Mouse (Mus musculus): Measurements from ENCODE around the gene Pdcd2l.
A peak's percentile ranks its signal among the peaks of the same experiment; 100 is the strongest.
"Not testable (repeated sequence)": the region's sequence is repeated elsewhere in the genome, so short reads cannot be mapped to it uniquely, and the experiment has no call there.

The Pdcd2l gene

GRCm38 (mm10) chr7:34208027-34208745 is 11.7 kb upstream of the Pdcd2l start:
- DNase-seq: no peak

DNA sequence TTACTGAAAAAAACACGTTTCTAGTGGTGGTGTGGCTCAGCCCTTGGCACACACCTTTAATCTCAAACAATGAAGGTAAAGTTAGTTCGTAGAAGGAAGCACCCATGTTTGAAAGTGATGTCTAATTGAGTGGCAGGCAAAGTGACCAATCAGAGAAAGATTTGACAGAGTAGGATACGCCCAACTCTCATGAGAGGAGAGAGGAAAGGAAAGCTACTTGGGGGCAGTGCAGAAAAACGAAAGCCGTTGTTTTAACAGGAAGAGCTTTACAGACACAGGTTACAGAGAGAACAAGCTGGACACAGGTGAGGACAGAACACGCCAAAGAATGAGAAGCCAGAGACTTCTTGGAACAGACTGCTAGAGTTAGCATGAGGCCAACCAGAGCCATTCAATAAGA is 9.9 kb upstream of the Pdcd2l start:
- no peak for DNase-seq

DNA sequence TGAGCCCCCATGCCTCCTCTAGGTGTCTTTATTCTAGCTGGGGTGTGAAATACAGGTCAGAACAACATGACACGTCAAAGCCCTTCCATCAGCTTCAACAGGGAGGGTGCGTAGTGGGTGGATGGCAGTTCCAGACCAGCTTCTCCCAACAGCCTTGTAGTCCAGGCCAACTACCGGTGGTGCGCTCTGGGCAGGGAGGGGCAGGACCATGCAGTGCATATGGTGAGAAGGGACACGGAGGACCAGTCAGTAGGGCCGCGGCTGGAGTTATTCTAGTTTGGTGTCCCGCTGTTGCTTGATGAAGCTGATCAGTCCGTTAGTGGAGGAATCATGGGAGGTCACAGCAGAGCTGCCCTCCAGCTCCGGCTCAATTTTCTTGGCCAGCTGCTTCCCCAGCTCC is 5.7 kb upstream of the Pdcd2l start:
- not testable (repeated sequence) for DNase-seq

DNA sequence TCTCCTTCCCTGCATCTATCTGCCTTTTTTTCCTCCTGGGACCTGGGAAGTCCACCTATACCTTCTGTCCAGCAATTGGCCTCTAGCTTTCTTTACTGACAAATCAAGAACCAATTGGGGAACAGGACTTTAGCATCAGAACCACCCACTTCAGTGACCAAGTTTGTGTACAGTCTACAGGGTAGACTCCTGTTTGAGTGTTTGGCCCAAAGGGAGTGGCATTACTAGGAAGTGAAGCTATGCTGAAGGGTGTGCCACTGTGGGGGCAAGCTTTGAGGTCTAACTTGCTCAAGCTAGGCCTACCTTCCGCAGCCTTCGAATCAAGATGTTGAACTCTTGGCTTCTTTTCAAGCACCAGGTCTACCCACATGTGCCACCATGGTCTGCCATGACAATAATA is 4.4 kb upstream of the Pdcd2l start:
- no peak for DNase-seq

- DNase-seq: no peak
Measured at GRCm38 (mm10) chr7:34198346-34198745, 1.9 kb upstream of the Pdcd2l start.

DNA sequence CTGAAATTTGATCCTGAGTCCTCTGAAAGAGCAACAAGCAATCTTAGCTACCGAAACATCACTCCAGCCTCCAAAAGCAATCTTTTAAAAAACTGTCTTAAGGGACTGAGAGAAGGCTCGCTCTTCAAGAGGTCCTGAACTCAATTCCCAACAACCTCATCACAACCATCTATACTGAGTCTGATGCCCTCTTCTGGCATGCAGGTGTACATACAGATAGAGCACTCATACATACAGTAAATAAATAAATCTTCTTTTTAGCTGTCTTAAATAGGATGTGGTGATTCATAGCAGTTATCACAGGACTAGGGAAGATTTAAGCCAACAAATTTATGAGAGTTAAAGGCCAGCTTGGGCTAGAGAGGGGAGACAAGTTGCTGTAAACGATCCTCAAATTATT is 829 bp downstream of the Pdcd2l start:
- no peak for DNase-seq

GRCm38 (mm10) chr7:34192825-34193224 is 3.6 kb downstream of the Pdcd2l start:
- DNase-seq: no peak

DNA sequence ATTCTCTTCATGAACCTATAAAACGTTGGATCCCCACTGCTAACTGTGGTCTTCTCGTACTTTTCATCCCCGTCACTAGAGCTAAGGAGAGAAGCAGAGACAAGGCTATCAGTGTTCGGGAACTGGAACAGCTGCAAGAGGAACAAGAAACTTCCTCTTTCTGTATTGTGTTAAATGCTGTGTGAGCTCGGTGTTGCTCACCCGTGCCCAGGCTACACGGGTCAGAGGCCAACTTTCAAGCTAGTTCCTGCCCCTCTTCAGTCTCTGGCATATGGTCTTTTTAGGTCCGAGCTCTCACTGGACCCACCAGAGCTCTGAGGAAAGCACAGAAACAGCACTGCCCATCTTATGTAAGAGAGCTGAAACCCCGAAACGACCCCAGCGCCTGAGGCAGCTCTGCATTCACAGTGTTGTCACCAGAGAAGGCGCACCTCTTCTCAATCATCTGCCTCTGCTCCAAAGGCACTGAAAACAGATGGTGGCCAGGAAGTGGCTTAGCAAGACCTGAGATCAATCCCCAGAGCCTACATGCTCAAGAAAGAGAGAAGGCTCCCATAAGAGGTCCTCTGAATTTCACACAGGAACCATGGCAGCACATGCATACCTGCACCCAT is 7.0 kb downstream of the Pdcd2l start:
- DNase-seq: no peak

- no peak for DNase-seq
Measured at GRCm38 (mm10) chr7:34183794-34184193, 12.7 kb downstream of the Pdcd2l start.

DNA sequence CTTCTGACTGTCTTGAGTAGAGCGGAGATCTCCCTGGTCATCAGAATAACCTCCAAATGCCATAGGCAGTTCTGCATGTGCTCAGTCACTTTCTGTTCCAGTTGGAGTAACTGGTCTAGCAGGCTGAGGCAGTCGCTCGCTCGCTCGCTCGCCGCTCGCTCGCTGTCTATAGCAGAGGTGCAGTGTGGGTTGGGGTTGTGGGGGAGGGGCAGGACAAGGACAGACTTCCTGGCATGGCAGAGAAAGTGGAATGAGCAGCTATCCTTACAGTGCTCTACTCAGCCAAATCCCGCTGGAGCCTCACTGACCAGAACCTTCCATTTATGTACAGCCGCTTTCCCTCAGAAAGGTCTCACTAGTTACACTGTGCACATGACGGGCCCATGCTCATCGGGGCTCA is 13.1 kb downstream of the Pdcd2l start:
- no peak for DNase-seq

GRCm38 (mm10) chr7:34176241-34176640 is 20.2 kb downstream of the Pdcd2l start:
- not testable (repeated sequence) for DNase-seq

GRCm38 (mm10) chr7:34172251-34172650 is 24.2 kb downstream of the Pdcd2l start:
- no peak for DNase-seq

DNA sequence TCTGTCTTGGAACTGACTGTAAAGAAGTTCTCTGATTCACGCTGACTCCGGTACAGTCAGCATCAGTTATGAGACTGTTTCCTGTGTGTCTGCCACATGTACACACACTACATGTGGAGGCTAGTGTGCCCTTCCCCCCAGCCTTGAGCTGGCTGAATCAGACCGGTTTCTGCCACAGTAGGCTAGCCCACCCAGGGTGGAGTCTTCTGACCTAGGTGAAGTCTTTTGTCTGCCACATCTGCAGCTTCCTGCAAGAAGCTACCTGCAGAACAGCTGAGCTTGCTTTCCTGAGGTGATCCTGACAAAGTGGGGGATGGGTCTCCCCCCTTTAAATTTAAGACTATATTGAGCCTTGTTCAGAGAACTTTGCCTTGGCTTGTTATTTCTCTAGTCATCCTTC is 27.0 kb downstream of the Pdcd2l start, which contains the start of gene Uba2:
Uba2 (minus strand) TSS at position 146 of the 400 bp plus-strand sequence.
- DNase-seq: no peak

- DNase-seq: peak; percentile 90
Measured at GRCm38 (mm10) chr7:34168470-34169251, 27.8 kb downstream of the Pdcd2l start.

DNA sequence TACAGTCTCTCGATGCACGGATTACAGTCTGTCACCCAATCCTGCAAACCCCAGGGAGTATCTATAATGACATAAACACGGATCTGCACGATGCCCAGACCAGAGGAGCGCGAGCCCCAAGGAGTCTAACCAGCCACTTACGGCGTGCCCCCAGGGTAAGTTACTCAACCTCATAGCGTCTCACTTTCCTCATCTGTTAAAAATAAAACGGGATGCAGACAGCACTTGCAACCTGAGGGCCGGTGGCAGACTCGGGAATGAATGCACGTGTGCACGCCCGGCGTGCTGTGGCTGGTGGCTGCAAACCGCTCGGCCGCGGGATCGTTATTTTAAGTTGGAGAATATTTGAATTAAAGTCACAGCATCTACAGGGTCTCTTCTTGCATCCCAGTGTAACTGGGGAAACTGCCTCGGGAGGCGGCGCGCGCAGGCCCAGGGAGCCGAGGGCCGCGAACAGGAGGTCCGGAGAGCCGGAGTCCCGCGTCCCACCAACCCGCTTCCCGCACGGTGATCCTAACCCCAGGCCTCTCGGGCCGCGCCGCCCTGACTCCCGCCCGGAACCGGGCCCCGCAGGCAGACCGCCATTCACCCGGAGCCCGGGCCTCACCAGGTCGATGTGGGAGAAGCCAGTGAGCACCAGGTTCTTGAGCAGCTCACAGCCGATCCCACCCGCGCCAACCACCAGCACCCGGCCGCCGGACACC is 28.5 kb downstream of the Pdcd2l start:
- DNase-seq: peak; percentile 31

DNA sequence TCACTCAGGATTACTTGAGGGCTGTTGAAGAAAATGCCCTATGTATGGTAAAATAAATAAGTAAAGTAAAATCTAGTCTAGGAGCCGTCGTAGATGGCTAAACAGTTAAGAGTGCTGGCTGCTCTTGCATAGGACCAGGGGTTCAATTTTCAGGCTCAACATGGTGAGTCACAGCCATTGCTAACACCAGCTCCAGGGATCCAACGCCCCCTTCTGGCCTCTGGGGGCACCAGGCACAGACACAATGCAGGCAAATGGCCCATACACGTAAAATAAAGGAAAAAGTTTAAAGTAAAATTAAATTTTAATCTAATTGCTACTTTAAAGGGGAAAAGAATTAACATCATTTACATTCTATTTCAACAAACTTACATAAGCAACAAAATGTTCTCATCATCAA is 29.6 kb downstream of the Pdcd2l start:
- no peak for DNase-seq

GRCm38 (mm10) chr7:34165999-34166398 is 30.5 kb downstream of the Pdcd2l start:
- no peak for DNase-seq

GRCm38 (mm10) chr7:34164671-34165070 is 31.8 kb downstream of the Pdcd2l start:
- DNase-seq: no peak

GRCm38 (mm10) chr7:34159167-34159566 is 37.3 kb downstream of the Pdcd2l start:
- no peak for DNase-seq

GRCm38 (mm10) chr7:34157994-34158393 is 38.5 kb downstream of the Pdcd2l start:
- DNase-seq: no peak

DNA sequence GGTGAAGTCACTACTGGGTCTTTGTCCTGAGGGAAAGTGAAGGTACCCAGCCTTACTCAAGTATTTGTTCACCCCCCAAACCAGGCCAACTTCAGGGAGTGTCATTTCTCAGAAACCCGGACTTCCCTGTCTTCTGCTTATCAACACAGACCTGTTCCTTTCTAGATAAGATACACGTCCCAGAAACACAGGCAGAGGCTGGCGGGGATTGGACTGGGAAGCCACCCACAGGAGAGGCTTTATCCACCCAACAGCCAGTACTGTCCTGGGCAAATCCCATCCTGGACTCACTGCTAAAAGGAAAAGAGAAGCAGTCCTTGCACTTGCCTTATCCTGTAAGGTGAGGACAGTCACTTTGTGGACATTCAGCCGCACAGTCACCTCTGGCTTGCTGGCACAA is 49.3 kb downstream of the Pdcd2l start:
- DNase-seq: no peak

GRCm38 (mm10) chr7:34141123-34141522 is 55.3 kb downstream of the Pdcd2l start:
- no peak for DNase-seq

DNA sequence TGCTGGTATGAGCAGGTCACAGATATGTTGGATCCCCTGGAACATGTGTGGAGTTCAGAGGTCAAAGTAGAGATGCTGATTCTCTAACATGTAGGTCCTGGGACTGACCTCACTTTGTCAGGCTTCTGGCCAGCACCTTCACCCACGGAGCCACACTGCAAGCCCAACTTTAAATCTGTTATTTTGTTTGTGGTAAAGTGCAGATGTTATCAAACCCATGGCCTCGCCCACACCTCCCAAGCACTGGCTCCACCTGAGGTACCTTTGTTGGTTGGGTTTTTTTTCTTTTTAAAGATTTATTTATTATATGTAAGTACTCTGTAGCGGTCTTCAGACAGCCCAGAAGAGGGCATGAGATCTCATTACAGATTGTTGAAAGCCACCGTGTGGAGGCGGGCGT is 57.0 kb downstream of the Pdcd2l start:
- DNase-seq: no peak

Data from cerebellum, adult 9-10 months (tissue).